Mouse (Mus musculus) left cerebral cortex, postnatal 14 days (tissue): Measurements from ENCODE around the gene Gmpr2. TPM values are rescaled to one million over a fixed set of nuclear protein-coding genes. Genes with fewer than 3 reads are reported as not detected.

Experiments
- DNase-seq, 2 experiments: peaks; one replicate each; pipeline ENCODE4 v3.0.0; 2021 to 2022; ENCODE audit warnings: low spot score in 2 of 2, mixed read lengths in 1 of 2
- intact Hi-C: fragments of 180-260 bp; cut with DNase I; formaldehyde crosslinking; loops from one replicate; pipeline ENCODE4 v1.15.1; 2025
- long read RNA-seq, 2 experiments: library from polyadenylated mRNA; stranded (forward); transcript quantifications; one replicate each; pipeline ENCODE4 v2.0.0; 2021
- total RNA-seq, 2 experiments: library from RNA; stranded (reverse); gene quantifications; 2 replicates each; pipeline ENCODE4 v1.2.3; 2021

Gmpr2 gene
- 10 to 100 TPM; 22.7 to 24.6 TPM for total RNA-seq
- long read RNA-seq, experiment 1, transcript Gmpr2-201 (10 exons, 1,993 nt) = major isoform, 26 of 37 reads
- long read RNA-seq, experiment 1, partial matches to known transcripts = 3 of 37 reads
- long read RNA-seq, experiment 1, other reads (novel, unspliced or antisense) = 6 of 37 reads
- long read RNA-seq, experiment 2, transcript Gmpr2-201 (10 exons, 1,993 nt) = major isoform, 22 of 31 reads
- long read RNA-seq, experiment 2, partial matches to known transcripts = 3 of 31 reads
- long read RNA-seq, experiment 2, other reads (novel, unspliced or antisense) = 6 of 31 reads

GRCm38 (mm10) chr14:55671833-55672740, at the start of gene Gmpr2, which contains the start of gene Nedd8:
Gene Gmpr2 (plus strand): TSS chr14:55671941.
Gene Nedd8 (minus strand): TSS chr14:55672124.
- peak; percentile 93 to 96 for DNase-seq
- intact Hi-C loops = no loop called here

- intact Hi-C loops = no loop called here
- DNase-seq = no peak
These were observed 43.5 kb upstream of the Gmpr2 start for GRCm38 (mm10) chr14:55628077-55628827.

- intact Hi-C loops = no loop called here
- DNase-seq = peak in 1 of 2 experiments; percentile 44
These were observed 42.4 kb upstream of the Gmpr2 start for GRCm38 (mm10) chr14:55629312-55629711.

- DNase-seq = peak in 1 of 2 experiments; percentile 25
- intact Hi-C loops = no loop called here
These were observed 36.7 kb upstream of the Gmpr2 start for GRCm38 (mm10) chr14:55634874-55635522.

- intact Hi-C loops = no loop called here
These were observed 36.2 kb upstream of the Gmpr2 start, which contains the start of gene Ipo4 for GRCm38 (mm10) chr14:55635523-55636007. Gene Ipo4 (minus strand): TSS chr14:55635957.

GRCm38 (mm10) chr14:55637795-55638194, 33.9 kb upstream of the Gmpr2 start, which contains the start of gene Gm49378:
Gene Gm49378 (minus strand): TSS chr14:55637895.
- DNase-seq = no peak
- intact Hi-C loops = no loop called here

More at GRCm38 (mm10) chr14:55635523-55636007, 36.2 kb upstream of the Gmpr2 start, which contains the start of gene Ipo4:
- peak; percentile 91 to 92 for DNase-seq

GRCm38 (mm10) chr14:55640816-55641215, 30.9 kb upstream of the Gmpr2 start:
- DNase-seq = no peak
- intact Hi-C loops = no loop called here

GRCm38 (mm10) chr14:55641291-55641690, 30.4 kb upstream of the Gmpr2 start:
- intact Hi-C loops = no loop called here
- no peak for DNase-seq

GRCm38 (mm10) chr14:55642679-55643059, 29.1 kb upstream of the Gmpr2 start:
- no peak for DNase-seq
- intact Hi-C loops = no loop called here

- DNase-seq = peak; percentile 70 to 81
- intact Hi-C loops = no loop called here
These were observed 28.5 kb upstream of the Gmpr2 start, which contains the start of gene Tm9sf1 for GRCm38 (mm10) chr14:55643060-55643907. Gene Tm9sf1 (minus strand): TSS chr14:55643806.

- intact Hi-C loops = no loop called here
- no peak for DNase-seq
These were observed 27.4 kb upstream of the Gmpr2 start for GRCm38 (mm10) chr14:55644261-55644888.

GRCm38 (mm10) chr14:55649884-55650283, 21.9 kb upstream of the Gmpr2 start, which contains the start of gene Tssk4:
Gene Tssk4 (plus strand): TSS chr14:55650184.
- DNase-seq = no peak
- intact Hi-C loops = no loop called here

- intact Hi-C loops = no loop called here
- no peak for DNase-seq
These were observed 20.2 kb upstream of the Gmpr2 start for GRCm38 (mm10) chr14:55651528-55651927.

- DNase-seq = no peak
- intact Hi-C loops = no loop called here
These were observed 14.8 kb upstream of the Gmpr2 start for GRCm38 (mm10) chr14:55656935-55657334.

GRCm38 (mm10) chr14:55658011-55658410, 13.7 kb upstream of the Gmpr2 start:
- intact Hi-C loops = no loop called here

GRCm38 (mm10) chr14:55659960-55660573, 11.7 kb upstream of the Gmpr2 start, which contains the start of gene Mdp1:
Gene Mdp1 (minus strand): TSS chr14:55660508.
- intact Hi-C loops = no loop called here
- peak; percentile 83 to 89 for DNase-seq

More at GRCm38 (mm10) chr14:55658011-55658410, 13.7 kb upstream of the Gmpr2 start:
- no peak for DNase-seq

- intact Hi-C loops = no loop called here
- no peak for DNase-seq
These were observed 11.1 kb upstream of the Gmpr2 start for GRCm38 (mm10) chr14:55660636-55661035.
